Mouse (Mus musculus) embryonic facial prominence, embryonic 14.5 days (tissue): ENCODE data around the gene Vmn1r84. TPM values are rescaled to one million over a fixed set of nuclear protein-coding genes. Genes with fewer than 3 reads are reported as not detected.

Experiments
- ATAC-seq: fragments of 200-750 bp; cut with Nextera tagmentation; 2 replicates; pipeline ENCODE4 v1.8.0; 2017; ENCODE audit warnings: low read depth, moderate number of reproducible peaks, moderate TSS enrichment
- DNase-seq: peaks from one replicate; pipeline ENCODE4 v3.0.0-alpha.2; 2015; ENCODE audit warnings: low spot score
- H3K27ac ChIP-seq: fragments of 300-500 bp; sonication (generic); replicated peaks from 2 replicates; pipeline ENCODE4 v1.5.1; 2014; ENCODE audit warnings: low read depth, mild to moderate bottlenecking, low read length, moderate library complexity
- H3K27me3 ChIP-seq: fragments of 300-500 bp; sonication (generic); replicated peaks from 2 replicates; pipeline ENCODE4 v1.6.1; 2014; ENCODE audit warnings: low read length; ENCODE audit not compliant: control insufficient read depth, insufficient read depth
- H3K36me3 ChIP-seq: fragments of 300-500 bp; sonication (generic); 2 replicates; pipeline ENCODE4 v1.6.1; 2014; ENCODE audit warnings: low read length, mixed read lengths; ENCODE audit not compliant: control insufficient read depth, insufficient read depth
- H3K4me1 ChIP-seq: fragments of 300-500 bp; sonication (generic); 2 replicates; pipeline ENCODE4 v1.6.1; 2014; ENCODE audit warnings: antibody characterized with exemption, low read length; ENCODE audit not compliant: control insufficient read depth, insufficient read depth
- H3K4me2 ChIP-seq: fragments of 300-500 bp; sonication (generic); 2 replicates; pipeline ENCODE4 v1.6.1; 2014; ENCODE audit warnings: low read depth, mild to moderate bottlenecking, low read length, moderate library complexity, mixed read lengths
- H3K4me3 ChIP-seq: fragments of 300-500 bp; sonication (generic); 2 replicates; pipeline ENCODE4 v1.5.1; 2014; ENCODE audit warnings: low read depth, mild to moderate bottlenecking, low read length
- H3K9ac ChIP-seq: fragments of 300-500 bp; sonication (generic); 2 replicates; pipeline ENCODE4 v1.6.1; 2014; ENCODE audit warnings: low read depth, mild to moderate bottlenecking, low read length, moderate library complexity, mixed read lengths
- H3K9me3 ChIP-seq: fragments of 300-500 bp; sonication (generic); 2 replicates; pipeline ENCODE4 v1.6.1; 2016; ENCODE audit warnings: low read length; ENCODE audit not compliant: control insufficient read depth
- WGBS: fragments of 180-500 bp; shearing (Covaris S2); extraction: QIAGEN DNeasy Blood & Tissue Kit; methylation state at CpG from one replicate; pipeline ENCODE4 v1.1.7; 2014; 5-methylcytosine and 5-hydroxymethylcytosine counted together
- microRNA-seq: library from miRNA; unstranded; fragments of <30 nt; microRNA quantifications from one replicate; pipeline ENCODE4, GENCODE M21; 2016; ENCODE audit warnings: borderline number of aligned reads
- polyA plus RNA-seq: library from polyadenylated mRNA; unstranded; fragments of >200 nt; fragmentation: Nextera tagmentation; extraction: Ambion mirVana; gene quantifications from 2 replicates; pipeline ENCODE4 v1.2.1, GENCODE M21; 2014

The Vmn1r84 gene
- polyA plus RNA-seq, result not detected in 2 replicates

DNA sequence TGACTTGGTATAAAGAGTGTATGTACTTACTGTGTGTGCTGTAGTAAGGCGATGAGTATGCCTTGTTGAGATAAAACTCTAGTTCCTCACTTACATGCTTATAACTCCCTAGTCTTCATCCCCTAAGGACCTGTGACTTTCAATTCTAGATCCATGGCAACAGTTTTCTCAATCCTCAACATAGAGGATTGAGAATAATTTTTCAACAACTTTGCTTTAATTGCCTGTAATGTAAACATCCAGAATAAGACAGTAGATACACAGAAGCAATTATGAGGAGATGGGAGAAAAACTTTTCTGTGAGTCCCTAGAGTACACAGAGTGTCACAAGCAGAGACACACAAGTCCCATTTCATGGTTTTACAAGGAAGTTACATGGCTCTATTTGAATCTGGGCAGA, at the start of gene Vmn1r84:
TSS of gene Vmn1r84 (minus strand) at position 101 of the 400 bp plus-strand sequence.
- Histone ChIP-seq H3K36me3 (no peaks in the 10 kb centered on the region), H3K9me3 (no peaks in the 10 kb centered on the region), H3K9ac (no peak within 1 kb of the TSS), H3K27me3 (no peaks in the 10 kb centered on the region), H3K4me3 (no peak within 1 kb of the TSS), H3K4me1 (no peaks in the 10 kb centered on the region), H3K27ac (no peak within 1 kb of the TSS), H3K4me2 (no peak within 1 kb of the TSS)
- ATAC-seq, result no peak
- DNase-seq, result no peak
- 58% methylated on average over 1 of the region's 1 CpGs for WGBS

DNA sequence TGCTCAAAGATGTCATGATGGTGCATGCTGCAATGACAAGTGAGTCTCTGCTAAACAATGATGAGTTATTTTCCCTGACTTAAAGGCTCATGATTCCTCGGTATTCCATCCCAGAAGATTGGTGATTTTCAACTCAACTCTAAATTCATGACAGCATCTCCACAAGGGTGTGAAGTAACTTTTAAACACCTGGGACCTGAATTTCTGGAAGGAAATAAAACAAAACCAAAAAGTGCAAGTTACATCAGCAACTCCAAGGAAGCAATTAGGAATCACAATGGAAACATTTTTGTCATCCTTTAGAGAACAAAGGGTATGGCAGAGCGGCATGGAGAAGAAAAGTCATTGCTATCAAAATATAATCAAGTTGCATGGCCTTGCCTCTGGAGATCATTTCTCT, 39.7 kb downstream of the Vmn1r84 start, which contains the start of gene Vmn1r83:
TSS of gene Vmn1r83 (minus strand) at position 101 of the 400 bp plus-strand sequence.
- H3K27me3 ChIP-seq, result no peaks in the 10 kb centered on the region
- H3K9me3 ChIP-seq, result peaks cover 19% of the 10 kb centered on the region
- H3K9ac ChIP-seq, result no peak within 1 kb of the TSS
- H3K27ac ChIP-seq, result no peak within 1 kb of the TSS
- H3K36me3 ChIP-seq, result no peaks in the 10 kb centered on the region
- ATAC-seq (no peak), DNase-seq (no peak)
- H3K4me2 ChIP-seq, result no peak within 1 kb of the TSS
- no peaks in the 10 kb centered on the region for H3K4me1 ChIP-seq
- 76% methylated on average over 2 of the region's 2 CpGs for WGBS
- H3K4me3 ChIP-seq, result no peak within 1 kb of the TSS

Small RNAs within 50 kb of the gene (microRNA-seq; reads per million reads assigned to microRNA genes)
- not detected for gene Gm23521

Other genes starting within 250 kb of the Vmn1r84 start
- gene Vmn1r78, start 219.0 kb downstream of the Vmn1r84 start, polyA plus RNA-seq, result not detected in 2 replicates
- not detected in 2 replicates for gene Vmn1r79, start 198.0 kb downstream of the Vmn1r84 start, polyA plus RNA-seq
- not detected in 2 replicates for gene Vmn1r80, start 180.0 kb downstream of the Vmn1r84 start, polyA plus RNA-seq
- gene Vmn1r81, start 101.0 kb downstream of the Vmn1r84 start, polyA plus RNA-seq, result not detected in 2 replicates
- 0.04 TPM in 1 of 2 replicates, not detected in the other for gene Vmn1r82, start 68.8 kb downstream of the Vmn1r84 start, polyA plus RNA-seq
- gene Vmn1r83, start 39.8 kb downstream of the Vmn1r84 start, polyA plus RNA-seq, result not detected in 2 replicates
- 4.2 and 5.1 TPM in 2 replicates for gene Zfp551, start 53.5 kb upstream of the Vmn1r84 start, polyA plus RNA-seq
- 21.8 and 22.3 TPM in 2 replicates for gene Zfp606, start 109.0 kb upstream of the Vmn1r84 start, polyA plus RNA-seq
- not detected in 2 replicates for gene 2900092C05Rik, start 143.2 kb upstream of the Vmn1r84 start, polyA plus RNA-seq
- not detected in 2 replicates for gene Vmn2r53, start 239.5 kb upstream of the Vmn1r84 start, polyA plus RNA-seq